Mouse (Mus musculus): Measurements from ENCODE around the gene Olfr1417. TPM values are rescaled to one million over a fixed set of nuclear protein-coding genes. Genes with fewer than 3 reads are reported as not detected.

Gene Olfr1417
- polyA plus RNA-seq, 1 experiment, result not detected

GRCm38 (mm10) chr19:11794447-11794846 lies 44.6 kb downstream of the Olfr1417 start:
- Histone ChIP-seq H3K4me1 (ENCODE audit: control insufficient read depth, insufficient read depth, low read length) (no peaks in the 10 kb centered on the region), H3K4me3 (replicated peaks; ENCODE audit: extremely low read depth, low read depth, low read length) (no peak overlapping the region)
- 73% methylated on average over 6 of the region's 6 CpGs for WGBS
- DNase-seq, result no peak
- no peak for TF ChIP-seq CTCF (IDR thresholded peaks at IDR 0.05; ENCODE audit: insufficient read depth, low read length)
- no peak for TF ChIP-seq POLR2A (IDR thresholded peaks at IDR 0.05; ENCODE audit: borderline replicate concordance, extremely low read depth, low read depth, low read length)

DNA sequence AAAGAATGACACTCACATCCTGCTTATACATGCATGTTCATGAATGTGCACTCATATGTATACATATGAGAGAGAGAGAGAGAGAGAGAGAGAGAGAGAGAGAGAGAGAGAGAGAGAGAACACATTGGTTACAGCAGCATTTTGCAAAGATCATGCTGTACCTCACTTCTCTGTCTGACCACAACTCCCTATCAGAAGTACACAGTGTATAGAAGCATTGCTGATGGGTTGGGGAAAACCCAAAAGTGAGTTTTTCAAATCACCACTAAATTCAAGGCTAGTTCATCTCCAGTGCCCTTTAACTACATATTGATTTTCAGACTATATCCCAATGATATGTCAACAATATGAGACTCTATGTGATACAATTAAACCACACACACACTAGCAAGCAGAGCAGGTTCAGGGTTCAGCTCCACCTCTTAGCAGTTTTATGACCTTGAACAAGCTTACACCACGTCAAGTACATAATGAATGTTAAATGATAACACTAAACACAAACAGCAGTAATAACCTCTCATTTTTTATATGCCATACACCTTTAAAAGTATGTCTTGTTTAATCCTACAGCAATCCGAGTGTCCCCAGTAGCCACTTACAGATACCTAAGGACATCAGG lies 45.2 kb downstream of the Olfr1417 start:
- Histone ChIP-seq H3K4me1 (ENCODE audit: control insufficient read depth, insufficient read depth, low read length) (no peaks in the 10 kb centered on the region), H3K4me3 (replicated peaks; ENCODE audit: extremely low read depth, low read depth, low read length) (no peak overlapping the region)
- TF ChIP-seq POLR2A (IDR thresholded peaks at IDR 0.05; ENCODE audit: borderline replicate concordance, extremely low read depth, low read depth, low read length) (no peak), CTCF (IDR thresholded peaks at IDR 0.05; ENCODE audit: insufficient read depth, low read length) (no peak)
- WGBS, result 76% methylated on average over 2 of the region's 2 CpGs
- DNase-seq, result no peak

GRCm38 (mm10) chr19:11791825-11792224 lies 47.2 kb downstream of the Olfr1417 start:
- WGBS, result 68% methylated on average over 5 of the region's 5 CpGs
- H3K4me3 ChIP-seq (replicated peaks; ENCODE audit: extremely low read depth, low read depth, low read length), result no peak overlapping the region
- TF ChIP-seq POLR2A (IDR thresholded peaks at IDR 0.05; ENCODE audit: borderline replicate concordance, extremely low read depth, low read depth, low read length) (no peak), CTCF (IDR thresholded peaks at IDR 0.05; ENCODE audit: insufficient read depth, low read length) (no peak)
- H3K4me1 ChIP-seq (ENCODE audit: control insufficient read depth, insufficient read depth, low read length), result no peaks in the 10 kb centered on the region
- DNase-seq, result no peak

DNA sequence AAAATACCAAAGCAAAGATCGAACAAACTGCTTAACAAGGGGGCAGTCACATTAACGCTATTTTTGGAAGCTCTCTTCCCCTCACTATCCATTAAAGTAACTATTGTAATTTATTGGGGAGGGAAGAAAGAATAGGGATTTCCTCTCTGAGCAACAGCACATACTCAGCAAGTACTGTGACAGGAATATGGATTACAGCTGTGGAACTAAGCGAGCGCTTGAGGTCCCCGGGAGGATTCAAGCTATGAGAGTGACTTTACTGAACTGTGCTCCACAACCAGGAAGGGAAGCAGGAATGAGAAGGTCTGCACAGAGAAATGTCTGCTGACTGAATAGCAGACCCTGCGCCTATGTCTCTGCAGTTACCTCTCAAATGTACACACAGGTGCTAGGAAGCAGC lies 50.1 kb downstream of the Olfr1417 start:
- WGBS, result 76% methylated on average over 6 of the region's 6 CpGs
- H3K4me3 ChIP-seq (replicated peaks; ENCODE audit: extremely low read depth, low read depth, low read length), result no peak overlapping the region
- no peak for TF ChIP-seq POLR2A (IDR thresholded peaks at IDR 0.05; ENCODE audit: borderline replicate concordance, extremely low read depth, low read depth, low read length)
- TF ChIP-seq CTCF (IDR thresholded peaks at IDR 0.05; ENCODE audit: insufficient read depth, low read length), result no peak
- H3K4me1 ChIP-seq (ENCODE audit: control insufficient read depth, insufficient read depth, low read length), result no peaks in the 10 kb centered on the region
- no peak for DNase-seq

- 92% methylated on average over 6 of the region's 6 CpGs for WGBS
- DNase-seq, result no peak
- no peaks in the 10 kb centered on the region for H3K4me1 ChIP-seq (ENCODE audit: control insufficient read depth, insufficient read depth, low read length)
- TF ChIP-seq CTCF (IDR thresholded peaks at IDR 0.05; ENCODE audit: insufficient read depth, low read length) (no peak), POLR2A (IDR thresholded peaks at IDR 0.05; ENCODE audit: borderline replicate concordance, extremely low read depth, low read depth, low read length) (no peak)
- no peak overlapping the region for H3K4me3 ChIP-seq (replicated peaks; ENCODE audit: extremely low read depth, low read depth, low read length)
Measured at GRCm38 (mm10) chr19:11787826-11788225, 51.2 kb downstream of the Olfr1417 start.

GRCm38 (mm10) chr19:11785409-11786154 lies 53.4 kb downstream of the Olfr1417 start:
- Histone ChIP-seq H3K4me1 (ENCODE audit: control insufficient read depth, insufficient read depth, low read length) (no peaks in the 10 kb centered on the region), H3K4me3 (replicated peaks; ENCODE audit: extremely low read depth, low read depth, low read length) (no peak overlapping the region)
- WGBS, result 93% methylated on average over 14 of the region's 14 CpGs
- TF ChIP-seq POLR2A (IDR thresholded peaks at IDR 0.05; ENCODE audit: borderline replicate concordance, extremely low read depth, low read depth, low read length), result no peak
- no peak for TF ChIP-seq CTCF (IDR thresholded peaks at IDR 0.05; ENCODE audit: insufficient read depth, low read length)
- DNase-seq, result no peak

GRCm38 (mm10) chr19:11777191-11777865 lies 61.7 kb downstream of the Olfr1417 start:
- peak; percentile 62 for DNase-seq
- WGBS, result 59% methylated on average over 7 of the region's 7 CpGs
- TF ChIP-seq CTCF (IDR thresholded peaks at IDR 0.05; ENCODE audit: insufficient read depth, low read length) (no peak), POLR2A (IDR thresholded peaks at IDR 0.05; ENCODE audit: borderline replicate concordance, extremely low read depth, low read depth, low read length) (no peak)
- Histone ChIP-seq H3K4me3 (replicated peaks; ENCODE audit: extremely low read depth, low read depth, low read length) (no peak overlapping the region), H3K4me1 (ENCODE audit: control insufficient read depth, insufficient read depth, low read length) (no peaks in the 10 kb centered on the region)

Other genes with a start within 250 kb of the Olfr1417 start
- gene Ms4a6d, start 234.4 kb downstream of the Olfr1417 start, polyA plus RNA-seq (2012; rRNA removed), result 2.5 and 4.1 TPM in 2 replicates
- 0.05 and 0.14 TPM in 2 replicates for gene Ms4a2, start 215.5 kb downstream of the Olfr1417 start, polyA plus RNA-seq (2012; rRNA removed)
- gene Ms4a3, start 198.4 kb downstream of the Olfr1417 start, polyA plus RNA-seq (2012; rRNA removed), result not detected in 2 replicates
- gene Oosp2, start 178.7 kb downstream of the Olfr1417 start, polyA plus RNA-seq (2012; rRNA removed), result not detected in 2 replicates
- gene Oosp1, start 148.1 kb downstream of the Olfr1417 start, polyA plus RNA-seq (2012; rRNA removed), result not detected in 2 replicates
- not detected in 2 replicates for gene Oosp3, start 142.2 kb downstream of the Olfr1417 start, polyA plus RNA-seq (2012; rRNA removed)
- 0.14 and 0.18 TPM in 2 replicates for gene Gif, start 91.7 kb downstream of the Olfr1417 start, polyA plus RNA-seq (2012; rRNA removed)
- gene Mrpl16, start 68.8 kb downstream of the Olfr1417 start, polyA plus RNA-seq (2012; rRNA removed), result 4.8 and 6.6 TPM in 2 replicates
- gene Stx3, start 19.8 kb downstream of the Olfr1417 start, polyA plus RNA-seq (2012; rRNA removed), result 22.1 and 23.1 TPM in 2 replicates
- gene Olfr1418, start 21.8 kb upstream of the Olfr1417 start, polyA plus RNA-seq (2012; rRNA removed), result not detected in 2 replicates
- not detected in 2 replicates for gene Olfr1419, start 35.9 kb upstream of the Olfr1417 start, polyA plus RNA-seq (2012; rRNA removed)
- not detected in 2 replicates for gene Olfr1420, start 47.3 kb upstream of the Olfr1417 start, polyA plus RNA-seq (2012; rRNA removed)
- 12.6 and 15.9 TPM in 2 replicates for gene Patl1, start 73.2 kb upstream of the Olfr1417 start, polyA plus RNA-seq (2012; rRNA removed)
- 14.0 and 23.4 TPM in 2 replicates for gene Osbp, start 126.7 kb upstream of the Olfr1417 start, polyA plus RNA-seq (2012; rRNA removed)
- gene Olfr1423, start 202.1 kb upstream of the Olfr1417 start, polyA plus RNA-seq (2012; rRNA removed), result not detected in 2 replicates
- not detected in 2 replicates for gene Olfr1424, start 223.5 kb upstream of the Olfr1417 start, polyA plus RNA-seq (2012; rRNA removed)
- gene Olfr1425, start 238.5 kb upstream of the Olfr1417 start, polyA plus RNA-seq (2012; rRNA removed), result not detected in 2 replicates